Mouse (Mus musculus): ENCODE results near the gene Irf8. TPM values are rescaled to one million over a fixed set of nuclear protein-coding genes. Genes with fewer than 3 reads are reported as not detected.

Gene Irf8
- polyA plus RNA-seq, 2 experiments = 2.5 to 4.3 TPM

- ATAC-seq (ENCODE audit: low FRiP score, low read depth) (0 out of 2 replicates have a peak, but pooled peaks have one; percentile 23), DNase-seq (ENCODE audit: low spot score) (no peak)
- Histone ChIP-seq H3K9ac (ENCODE audit: low read depth, low read length, severe bottlenecking) (no peak overlapping the region), H3K36me3 (ENCODE audit: control insufficient read depth, insufficient read depth, low read length) (no peaks in the 10 kb centered on the region), H3K27ac (replicated peaks; ENCODE audit: low read depth, low read length) (no peak overlapping the region), H3K4me2 (replicated peaks; ENCODE audit: low read depth, low read length, severe bottlenecking) (no peak overlapping the region), H3K27me3 (ENCODE audit: control insufficient read depth, insufficient read depth, low read length) (no peaks in the 10 kb centered on the region), H3K4me3 (replicated peaks; ENCODE audit: low read length) (no peak overlapping the region), H3K4me1 (ENCODE audit: control insufficient read depth, insufficient read depth, low read length) (no peaks in the 10 kb centered on the region), H3K9me3 (ENCODE audit: control insufficient read depth, low read length) (no peaks in the 10 kb centered on the region)
- TF ChIP-seq POLR2A (IDR thresholded peaks at IDR 0.05; ENCODE audit: borderline replicate concordance, extremely low read depth, insufficient read depth, insufficient read length) = no peak
- WGBS = 64% methylated on average over 18 of the region's 18 CpGs
Measured at GRCm38 (mm10) chr8:120746007-120746701, 10.0 kb downstream of the Irf8 start.

GRCm38 (mm10) chr8:120747286-120747685 lies 11.1 kb downstream of the Irf8 start:
- no peaks in the 10 kb centered on the region for H3K9me3 ChIP-seq (ENCODE audit: control insufficient read depth, low read length)
- H3K27ac ChIP-seq (replicated peaks; ENCODE audit: low read depth, low read length) = no peak overlapping the region
- WGBS = 80% methylated on average over 7 of the region's 7 CpGs
- no peaks in the 10 kb centered on the region for H3K27me3 ChIP-seq (ENCODE audit: control insufficient read depth, insufficient read depth, low read length)
- H3K9ac ChIP-seq (ENCODE audit: low read depth, low read length, severe bottlenecking) = no peak overlapping the region
- no peak for DNase-seq (ENCODE audit: low spot score)
- H3K36me3 ChIP-seq (ENCODE audit: control insufficient read depth, insufficient read depth, low read length) = no peaks in the 10 kb centered on the region
- no peak for ATAC-seq (ENCODE audit: low FRiP score, low read depth)
- no peak overlapping the region for H3K4me3 ChIP-seq (replicated peaks; ENCODE audit: low read length)
- TF ChIP-seq POLR2A (IDR thresholded peaks at IDR 0.05; ENCODE audit: borderline replicate concordance, extremely low read depth, insufficient read depth, insufficient read length) = no peak
- H3K4me1 ChIP-seq (ENCODE audit: control insufficient read depth, insufficient read depth, low read length) = peaks cover 7% of the 10 kb centered on the region; the same call in 1 of the 2 replicates
- H3K4me2 ChIP-seq (replicated peaks; ENCODE audit: low read depth, low read length, severe bottlenecking) = no peak overlapping the region

- H3K4me3 ChIP-seq (replicated peaks; ENCODE audit: low read length) = no peak overlapping the region
- WGBS = 78% methylated on average over 9 of the region's 9 CpGs
- DNase-seq (ENCODE audit: low spot score) (no peak), ATAC-seq (ENCODE audit: low FRiP score, low read depth) (no peak)
- no peaks in the 10 kb centered on the region for H3K36me3 ChIP-seq (ENCODE audit: control insufficient read depth, insufficient read depth, low read length)
- H3K4me2 ChIP-seq (replicated peaks; ENCODE audit: low read depth, low read length, severe bottlenecking) = no peak overlapping the region
- H3K9ac ChIP-seq (ENCODE audit: low read depth, low read length, severe bottlenecking) = no peak overlapping the region
- H3K27ac ChIP-seq (replicated peaks; ENCODE audit: low read depth, low read length) = no peak overlapping the region
- no peaks in the 10 kb centered on the region for H3K9me3 ChIP-seq (ENCODE audit: control insufficient read depth, low read length)
- peaks cover 12% of the 10 kb centered on the region; the same call in 1 of the 2 replicates for H3K4me1 ChIP-seq (ENCODE audit: control insufficient read depth, insufficient read depth, low read length)
- no peak for TF ChIP-seq POLR2A (IDR thresholded peaks at IDR 0.05; ENCODE audit: borderline replicate concordance, extremely low read depth, insufficient read depth, insufficient read length)
- no peaks in the 10 kb centered on the region for H3K27me3 ChIP-seq (ENCODE audit: control insufficient read depth, insufficient read depth, low read length)
Measured at GRCm38 (mm10) chr8:120750616-120751015, 14.5 kb downstream of the Irf8 start.

- Histone ChIP-seq H3K9me3 (ENCODE audit: control insufficient read depth, low read length) (no peaks in the 10 kb centered on the region), H3K4me2 (replicated peaks; ENCODE audit: low read depth, low read length, severe bottlenecking) (peak overlapping the region; percentile 26; the same call in 1 of the 2 replicates), H3K36me3 (ENCODE audit: control insufficient read depth, insufficient read depth, low read length) (no peaks in the 10 kb centered on the region), H3K27ac (replicated peaks; ENCODE audit: low read depth, low read length) (0 out of 2 replicates have a peak overlapping the region, but pooled peaks have one; percentile 43), H3K27me3 (ENCODE audit: control insufficient read depth, insufficient read depth, low read length) (no peaks in the 10 kb centered on the region), H3K9ac (ENCODE audit: low read depth, low read length, severe bottlenecking) (no peak overlapping the region), H3K4me1 (ENCODE audit: control insufficient read depth, insufficient read depth, low read length) (peaks cover 12% of the 10 kb centered on the region; the same call in 1 of the 2 replicates), H3K4me3 (replicated peaks; ENCODE audit: low read length) (no peak overlapping the region)
- ATAC-seq (ENCODE audit: low FRiP score, low read depth) (no peak), DNase-seq (ENCODE audit: low spot score) (no peak)
- 67% methylated on average over 21 of the region's 21 CpGs for WGBS
- TF ChIP-seq POLR2A (IDR thresholded peaks at IDR 0.05; ENCODE audit: borderline replicate concordance, extremely low read depth, insufficient read depth, insufficient read length) = no peak
Measured at GRCm38 (mm10) chr8:120751226-120752081, 15.3 kb downstream of the Irf8 start.

DNA sequence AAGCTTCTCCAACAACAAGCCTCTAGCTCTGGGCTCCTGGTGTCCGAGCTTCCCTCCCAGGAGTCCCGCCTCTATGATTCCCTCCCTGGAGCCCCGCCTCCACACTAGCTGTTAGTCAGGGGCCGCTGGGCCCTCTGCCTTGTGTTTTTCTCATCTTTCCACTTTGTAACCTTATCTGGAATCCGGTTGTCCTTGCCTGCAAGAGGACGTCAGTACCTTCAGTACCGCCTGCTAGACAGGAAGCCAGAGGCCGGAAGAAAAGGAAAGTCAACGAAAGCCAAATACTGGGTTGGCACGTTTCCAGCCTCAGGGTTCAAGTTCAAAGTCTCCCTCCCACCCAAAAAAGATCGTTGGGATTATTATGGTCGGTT lies 15.9 kb downstream of the Irf8 start:
- H3K27me3 ChIP-seq (ENCODE audit: control insufficient read depth, insufficient read depth, low read length) = no peaks in the 10 kb centered on the region
- H3K36me3 ChIP-seq (ENCODE audit: control insufficient read depth, insufficient read depth, low read length) = no peaks in the 10 kb centered on the region
- WGBS = 6% methylated on average over 12 of the region's 12 CpGs
- no peak for TF ChIP-seq POLR2A (IDR thresholded peaks at IDR 0.05; ENCODE audit: borderline replicate concordance, extremely low read depth, insufficient read depth, insufficient read length)
- no peaks in the 10 kb centered on the region for H3K9me3 ChIP-seq (ENCODE audit: control insufficient read depth, low read length)
- peak overlapping the region; percentile 26; the same call in 1 of the 2 replicates for H3K4me2 ChIP-seq (replicated peaks; ENCODE audit: low read depth, low read length, severe bottlenecking)
- 0 out of 2 replicates have a peak overlapping the region, but pooled peaks have one; percentile 43 for H3K27ac ChIP-seq (replicated peaks; ENCODE audit: low read depth, low read length)
- peak; percentile 80 for DNase-seq (ENCODE audit: low spot score)
- peaks cover 12% of the 10 kb centered on the region; the same call in 1 of the 2 replicates for H3K4me1 ChIP-seq (ENCODE audit: control insufficient read depth, insufficient read depth, low read length)
- H3K9ac ChIP-seq (ENCODE audit: low read depth, low read length, severe bottlenecking) = no peak overlapping the region
- H3K4me3 ChIP-seq (replicated peaks; ENCODE audit: low read length) = no peak overlapping the region
- peak; percentile 79 for ATAC-seq (ENCODE audit: low FRiP score, low read depth)
